Mouse (Mus musculus): ENCODE measurements around the gene Sbf1.

Sbf1 gene

GRCm38 (mm10) chr15:89315190-89315731 lies at the start of gene Sbf1:
TSS of gene Sbf1 (minus strand) at chr15:89315311.
- peak; percentile 92 to 99 for DNase-seq (ENCODE audit: low spot score in 2 of 2)

- DNase-seq (ENCODE audit: low spot score in 2 of 2), result no peak
Observed at GRCm38 (mm10) chr15:89363051-89363450, 47.9 kb upstream of the Sbf1 start.

- DNase-seq (ENCODE audit: low spot score in 2 of 2), result no peak
Observed at GRCm38 (mm10) chr15:89358784-89359183, 43.7 kb upstream of the Sbf1 start.

GRCm38 (mm10) chr15:89356372-89356771 lies 41.3 kb upstream of the Sbf1 start:
- DNase-seq (ENCODE audit: low spot score in 2 of 2), result peak; percentile 53 to 87

GRCm38 (mm10) chr15:89355241-89356187 lies 40.4 kb upstream of the Sbf1 start, which contains the start of the genes Lmf2 and Ncaph2:
TSS of gene Lmf2 (minus strand) at chr15:89355659.
TSS of gene Ncaph2 (plus strand) at chr15:89355719.
- DNase-seq (ENCODE audit: low spot score in 2 of 2), result peak; percentile 97 to 98

GRCm38 (mm10) chr15:89354455-89354854 lies 39.3 kb upstream of the Sbf1 start:
- DNase-seq (ENCODE audit: low spot score in 2 of 2), result no peak

- no peak for DNase-seq (ENCODE audit: low spot score in 2 of 2)
Observed at GRCm38 (mm10) chr15:89353837-89354236, 38.7 kb upstream of the Sbf1 start.

GRCm38 (mm10) chr15:89352795-89353194 lies 37.7 kb upstream of the Sbf1 start:
- DNase-seq (ENCODE audit: low spot score in 2 of 2), result no peak

GRCm38 (mm10) chr15:89352054-89352453 lies 36.9 kb upstream of the Sbf1 start:
- no peak for DNase-seq (ENCODE audit: low spot score in 2 of 2)

- no peak for DNase-seq (ENCODE audit: low spot score in 2 of 2)
Observed at GRCm38 (mm10) chr15:89351302-89351701, 36.2 kb upstream of the Sbf1 start.

GRCm38 (mm10) chr15:89350447-89350846 lies 35.3 kb upstream of the Sbf1 start:
- DNase-seq (ENCODE audit: low spot score in 2 of 2), result no peak

- DNase-seq (ENCODE audit: low spot score in 2 of 2), result no peak
Observed at GRCm38 (mm10) chr15:89343325-89343724, 28.2 kb upstream of the Sbf1 start.

GRCm38 (mm10) chr15:89341678-89342077 lies 26.6 kb upstream of the Sbf1 start:
- DNase-seq (ENCODE audit: low spot score in 2 of 2), result no peak

- no peak for DNase-seq (ENCODE audit: low spot score in 2 of 2)
Observed at GRCm38 (mm10) chr15:89340136-89340535, 25.0 kb upstream of the Sbf1 start.

- DNase-seq (ENCODE audit: low spot score in 2 of 2), result no peak
Observed at GRCm38 (mm10) chr15:89339696-89340095, 24.6 kb upstream of the Sbf1 start.

- DNase-seq (ENCODE audit: low spot score in 2 of 2), result no peak
Observed at GRCm38 (mm10) chr15:89336422-89336821, 21.3 kb upstream of the Sbf1 start.

- DNase-seq (ENCODE audit: low spot score in 2 of 2), result no peak
Observed at GRCm38 (mm10) chr15:89334774-89335537, 19.8 kb upstream of the Sbf1 start.

GRCm38 (mm10) chr15:89334271-89334670 lies 19.2 kb upstream of the Sbf1 start, which contains the start of gene Miox:
TSS of gene Miox (plus strand) at chr15:89334398.
- no peak for DNase-seq (ENCODE audit: low spot score in 2 of 2)

GRCm38 (mm10) chr15:89326441-89326840 lies 11.3 kb upstream of the Sbf1 start:
- DNase-seq (ENCODE audit: low spot score in 2 of 2), result no peak

GRCm38 (mm10) chr15:89323656-89324055 lies 8.5 kb upstream of the Sbf1 start:
- DNase-seq (ENCODE audit: low spot score in 2 of 2), result no peak

- no peak for DNase-seq (ENCODE audit: low spot score in 2 of 2)
Observed at GRCm38 (mm10) chr15:89322670-89323522, 7.8 kb upstream of the Sbf1 start, which contains the start of gene Adm2. TSS of gene Adm2 (plus strand) at chr15:89322720.

Measured in spleen, postnatal 10 days (tissue).